Mouse (Mus musculus): ENCODE measurements at regions not wholly inside any gene's neighbourhood (a gene's known extent, or its start where the extent isn't known, plus 50 kb on each side); places are given as distances from the start of the nearest gene placed in this dataset.

- intact Hi-C loops (cut with DNase I; ENCODE audit: low total_unique reads), result no loop called here
- no peak for DNase-seq
These were observed 96.8 kb upstream of the Fndc3a start for GRCm38 (mm10) chr14:72806598-72806997.

GRCm38 (mm10) chr14:72803579-72803978 is 93.8 kb upstream of the Fndc3a start:
- intact Hi-C loops (cut with DNase I; ENCODE audit: low total_unique reads), result no loop called here
- DNase-seq, result no peak

GRCm38 (mm10) chr14:72790654-72791053 is 80.9 kb upstream of the Fndc3a start:
- DNase-seq, result no peak

GRCm38 (mm10) chr14:72786929-72787328 is 77.1 kb upstream of the Fndc3a start:
- intact Hi-C loops (cut with DNase I; ENCODE audit: low total_unique reads), result no loop called here
- DNase-seq, result no peak

More at GRCm38 (mm10) chr14:72790654-72791053, 80.9 kb upstream of the Fndc3a start:
- intact Hi-C loops (cut with DNase I; ENCODE audit: low total_unique reads), result no loop called here

GRCm38 (mm10) chr14:72783248-72783647 is 73.4 kb upstream of the Fndc3a start:
- intact Hi-C loops (cut with DNase I; ENCODE audit: low total_unique reads), result no loop called here
- peak; percentile 45 for DNase-seq

GRCm38 (mm10) chr14:72779446-72779845 is 69.6 kb upstream of the Fndc3a start:
- DNase-seq, result no peak
- intact Hi-C loops (cut with DNase I; ENCODE audit: low total_unique reads), result no loop called here

GRCm38 (mm10) chr14:72778756-72779155 is 69.0 kb upstream of the Fndc3a start:
- intact Hi-C loops (cut with DNase I; ENCODE audit: low total_unique reads), result no loop called here
- no peak for DNase-seq

GRCm38 (mm10) chr14:72777927-72778560 is 68.2 kb upstream of the Fndc3a start:
- intact Hi-C loops (cut with DNase I; ENCODE audit: low total_unique reads), result no loop called here
- DNase-seq, result no peak

- no peak for DNase-seq
- intact Hi-C loops (cut with DNase I; ENCODE audit: low total_unique reads), result no loop called here
These were observed 60.4 kb upstream of the Fndc3a start for GRCm38 (mm10) chr14:72770237-72770636.

- DNase-seq, result no peak
- intact Hi-C loops (cut with DNase I; ENCODE audit: low total_unique reads), result no loop called here
These were observed 50.3 kb upstream of the Fndc3a start for GRCm38 (mm10) chr14:72760123-72760522.

Measured in gastrocnemius, postnatal 14 days (tissue).